Mouse (Mus musculus) T-helper 1 cell (primary cell): ENCODE measurements around the gene Klk11.

ENCODE experiments used
- in situ Hi-C: fragments of 300-600 bp; cut with MboI, MseI; formaldehyde crosslinking; loops from one replicate; pipeline ENCODE4 v1.15.1; 2025; ENCODE audit warnings: high pct_unique_total_duplicates

The Klk11 gene

DNA sequence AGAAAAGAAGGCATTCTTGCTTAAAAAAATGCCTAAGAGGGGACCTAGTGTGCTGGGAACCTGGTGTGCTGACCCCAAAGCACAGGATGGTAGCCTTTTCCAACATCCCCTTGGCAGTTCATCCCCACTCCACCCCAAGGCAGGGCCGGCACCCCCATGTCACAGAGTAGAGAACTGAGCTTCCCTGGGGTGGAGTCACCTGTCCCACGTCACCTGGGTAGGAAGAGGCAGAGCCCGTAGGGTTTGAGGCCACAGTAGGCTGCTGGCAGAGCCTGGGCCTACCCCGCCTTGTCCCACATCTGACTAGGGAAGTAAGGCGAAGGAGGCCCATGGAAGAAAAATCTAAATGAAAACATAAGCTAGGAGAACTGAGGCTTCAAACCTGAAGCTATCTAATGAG is at the start of gene Klk11:
TSS of gene Klk11 (plus strand) at position 241 of the 400 bp plus-strand sequence.
- in situ Hi-C loops = no loop called here

DNA sequence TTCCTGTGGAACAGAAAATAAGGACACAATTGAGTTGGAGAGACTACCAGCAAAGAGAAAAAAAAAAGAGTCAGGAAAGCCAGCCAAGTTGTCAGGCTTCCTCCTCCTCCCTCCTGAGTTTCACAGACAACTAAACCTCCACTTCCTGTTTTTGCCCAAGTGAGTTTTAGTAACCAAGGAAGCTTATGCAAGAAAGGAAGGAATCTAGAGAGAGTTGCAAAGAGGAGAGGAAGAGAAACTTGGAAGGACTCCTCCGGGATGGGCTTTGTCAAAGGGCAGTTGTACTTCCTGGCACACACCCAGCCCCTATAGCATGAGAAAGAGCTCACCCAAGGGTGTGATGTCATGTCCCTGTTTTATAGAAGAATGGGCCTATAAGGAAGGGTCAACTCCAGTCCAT is 26.6 kb upstream of the Klk11 start:
- in situ Hi-C loops = no loop called here

DNA sequence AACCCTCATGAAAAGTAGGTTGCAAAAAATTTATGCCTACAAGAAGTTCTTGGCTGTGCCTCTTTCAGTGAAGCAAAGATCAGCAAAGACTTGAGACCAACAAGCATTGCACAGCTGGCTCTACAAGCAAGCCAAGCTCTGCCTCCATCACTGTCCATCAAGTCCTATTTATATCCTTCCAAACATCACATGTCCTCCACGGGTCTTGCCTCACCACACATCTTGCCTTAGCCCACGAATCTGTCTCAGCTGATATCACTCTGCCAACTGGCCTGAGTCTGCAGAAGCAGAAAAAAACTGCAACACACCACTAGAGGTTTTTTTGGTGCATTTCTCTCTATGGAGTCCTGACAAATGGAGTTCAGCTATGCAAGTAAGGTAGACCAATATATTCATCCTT is 21.6 kb upstream of the Klk11 start:
- in situ Hi-C loops = no loop called here

DNA sequence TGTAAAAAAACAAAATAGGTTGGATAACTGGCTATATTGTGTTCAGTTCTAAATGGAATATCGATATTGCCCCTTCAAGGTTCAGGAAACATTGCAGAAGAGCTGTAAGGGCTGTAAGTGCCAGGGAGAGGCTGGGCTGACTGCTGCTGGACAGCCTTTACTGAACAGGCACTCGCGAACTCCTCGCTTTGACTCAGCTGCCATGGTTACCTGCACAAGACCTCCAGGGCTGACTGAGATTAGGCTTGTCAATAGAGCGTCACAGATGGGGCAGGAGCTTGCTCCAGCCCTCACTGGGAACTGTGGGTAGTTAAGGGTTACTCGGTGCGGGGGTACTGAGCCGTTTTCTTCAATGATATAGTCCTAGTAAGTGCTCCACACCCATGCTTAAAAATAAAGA is 7.9 kb upstream of the Klk11 start:
- in situ Hi-C loops = no loop called here

GRCm38 (mm10) chr7:43768597-43768996 is 5.8 kb upstream of the Klk11 start, which contains the start of gene Klk12:
Klk12 (plus strand) TSS chr7:43768897.
- in situ Hi-C loops = no loop called here

DNA sequence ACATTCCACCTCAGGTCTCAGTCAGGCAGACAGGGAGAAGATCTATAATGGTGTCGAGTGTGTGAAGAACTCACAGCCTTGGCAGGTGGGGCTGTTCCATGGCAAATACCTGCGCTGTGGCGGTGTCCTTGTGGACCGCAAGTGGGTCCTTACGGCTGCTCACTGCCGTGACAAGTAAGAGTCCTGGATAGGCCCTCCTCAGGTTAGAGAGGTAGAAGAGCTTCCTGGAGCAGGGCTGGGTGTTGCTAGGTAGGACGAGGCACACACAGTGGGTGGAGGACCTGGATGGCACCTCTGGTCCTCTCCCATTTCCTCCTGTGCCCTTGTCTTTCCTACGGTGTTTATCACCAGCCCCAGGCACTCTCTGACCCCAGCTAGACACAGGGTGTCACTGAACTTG is 4.8 kb upstream of the Klk11 start:
- in situ Hi-C loops = no loop called here

GRCm38 (mm10) chr7:43770701-43771100 is 3.7 kb upstream of the Klk11 start:
- in situ Hi-C loops = no loop called here

- in situ Hi-C loops = no loop called here
These were observed 2.5 kb upstream of the Klk11 start for GRCm38 (mm10) chr7:43771916-43772315.

- in situ Hi-C loops = no loop called here
These were observed 1.5 kb upstream of the Klk11 start for GRCm38 (mm10) chr7:43772901-43773300.

DNA sequence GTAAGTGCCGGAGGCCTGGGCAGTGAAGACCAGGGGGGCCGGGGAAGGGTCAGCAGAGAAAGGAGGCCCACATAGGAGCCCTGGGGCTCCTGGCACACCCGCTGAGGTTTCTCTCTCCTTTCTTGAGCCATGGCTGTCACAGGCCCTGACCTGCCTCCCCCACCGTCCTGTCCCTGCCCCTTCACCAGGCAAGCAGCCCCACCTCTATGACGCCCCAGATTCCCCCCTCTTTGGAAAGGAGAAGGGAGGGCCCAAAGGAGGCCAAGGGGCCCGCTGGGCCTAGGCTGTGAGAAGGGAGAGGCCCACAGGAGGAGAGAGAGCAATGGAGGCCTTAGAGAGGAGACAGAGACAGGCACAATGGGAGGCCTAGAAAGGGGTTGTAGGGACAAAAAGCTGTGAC is 398 bp downstream of the Klk11 start:
- in situ Hi-C loops = no loop called here

DNA sequence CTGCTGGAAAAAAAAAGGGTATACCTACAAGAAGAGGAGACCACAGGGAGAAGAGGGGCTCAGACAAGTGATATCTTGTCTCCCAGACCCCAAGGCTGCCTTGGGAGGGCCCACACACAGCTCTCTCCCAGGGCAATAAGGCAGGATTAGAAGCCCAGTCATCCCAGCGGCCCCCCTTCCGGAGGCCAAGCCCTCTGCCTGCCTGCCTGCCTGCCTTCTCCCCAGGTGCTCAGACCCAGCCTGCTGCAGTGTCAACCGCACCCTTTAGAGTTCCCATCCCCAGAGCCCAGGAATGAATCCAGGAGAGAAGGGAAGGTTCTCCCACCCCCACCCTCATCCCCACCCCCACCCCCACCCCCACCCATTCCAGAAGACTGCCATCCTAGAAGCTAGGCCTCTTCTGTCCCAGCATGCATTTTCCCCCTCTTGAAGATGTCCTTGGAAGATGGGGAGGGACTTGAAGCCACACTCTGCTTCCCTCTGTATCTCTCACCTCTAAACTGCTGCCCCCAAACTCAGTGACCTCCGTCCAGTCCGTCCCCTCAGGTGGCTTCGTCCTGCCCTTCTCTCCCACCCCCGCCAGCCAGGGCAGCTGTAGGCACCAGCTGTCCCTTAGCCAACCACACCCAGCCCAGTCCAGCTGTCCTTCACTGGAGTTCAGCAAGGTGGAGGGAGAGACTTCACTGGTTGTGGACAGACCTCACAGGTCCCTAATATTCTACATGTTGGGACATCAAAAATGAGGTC is 1.1 kb downstream of the Klk11 start:
- in situ Hi-C loops = no loop called here

DNA sequence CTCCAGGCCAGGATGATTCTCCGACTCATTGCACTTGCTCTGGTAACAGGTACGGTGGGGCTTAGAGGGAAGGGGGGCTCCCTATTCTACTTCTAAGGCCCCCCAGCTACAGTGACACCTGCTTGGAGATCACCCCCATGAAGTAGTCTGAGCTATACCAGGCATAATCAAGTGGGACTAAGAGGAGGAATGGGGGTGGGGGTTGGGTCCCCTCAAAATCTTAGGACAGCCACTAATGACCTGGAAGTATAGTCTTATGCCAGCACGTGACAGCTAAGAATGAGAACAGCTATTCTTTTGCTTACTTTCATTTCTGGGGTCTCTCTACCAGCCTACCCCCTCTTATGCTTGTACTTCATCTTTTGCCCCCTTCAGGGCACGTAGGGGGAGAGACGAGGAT is 2.1 kb downstream of the Klk11 start:
- in situ Hi-C loops = no loop called here

DNA sequence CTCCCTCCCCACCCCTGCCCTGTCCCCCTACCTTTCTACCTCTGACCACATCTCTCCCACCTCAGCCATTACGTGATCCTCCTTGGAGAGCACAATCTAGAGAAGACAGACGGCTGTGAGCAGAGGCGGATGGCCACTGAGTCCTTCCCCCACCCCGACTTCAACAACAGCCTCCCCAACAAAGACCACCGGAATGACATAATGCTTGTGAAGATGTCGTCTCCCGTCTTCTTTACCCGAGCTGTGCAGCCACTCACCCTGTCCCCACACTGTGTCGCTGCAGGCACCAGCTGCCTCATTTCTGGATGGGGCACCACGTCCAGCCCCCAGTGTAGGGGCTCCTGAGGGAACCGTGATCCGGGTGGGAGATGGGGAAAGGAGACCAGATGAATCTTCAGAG is 3.0 kb downstream of the Klk11 start:
- in situ Hi-C loops = no loop called here

DNA sequence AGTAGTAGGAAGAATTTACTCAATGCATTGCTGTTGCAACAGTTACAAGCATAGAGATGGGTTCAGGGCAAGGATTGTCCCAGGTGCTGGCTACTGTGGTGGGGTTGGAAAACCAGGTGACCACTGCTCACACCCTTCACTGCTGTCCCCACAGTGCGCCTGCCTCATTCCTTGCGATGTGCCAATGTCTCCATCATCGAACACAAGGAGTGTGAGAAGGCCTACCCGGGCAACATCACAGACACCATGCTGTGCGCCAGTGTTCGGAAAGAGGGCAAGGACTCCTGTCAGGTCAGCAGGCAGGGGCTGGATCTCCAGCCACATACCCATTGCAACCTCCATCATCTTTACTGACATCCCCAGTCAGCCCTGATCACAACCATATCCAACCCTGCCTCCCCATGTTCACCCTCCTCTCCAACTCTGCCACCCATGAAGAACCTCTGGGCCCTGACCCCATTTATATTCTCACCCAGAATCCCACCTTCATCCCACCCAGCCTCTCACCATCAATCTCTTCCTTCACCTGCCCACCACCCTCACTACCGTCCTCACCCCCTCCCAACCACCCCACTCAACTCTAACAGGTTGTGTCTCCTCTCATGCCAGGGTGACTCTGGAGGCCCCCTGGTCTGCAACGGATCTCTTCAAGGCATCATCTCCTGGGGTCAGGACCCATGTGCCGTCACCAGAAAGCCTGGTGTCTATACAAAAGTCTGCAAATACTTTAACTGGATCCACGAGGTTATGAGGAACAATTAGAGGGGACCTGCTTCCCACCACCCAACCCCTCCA is 4.0 kb downstream of the Klk11 start:
- in situ Hi-C loops = no loop called here

DNA sequence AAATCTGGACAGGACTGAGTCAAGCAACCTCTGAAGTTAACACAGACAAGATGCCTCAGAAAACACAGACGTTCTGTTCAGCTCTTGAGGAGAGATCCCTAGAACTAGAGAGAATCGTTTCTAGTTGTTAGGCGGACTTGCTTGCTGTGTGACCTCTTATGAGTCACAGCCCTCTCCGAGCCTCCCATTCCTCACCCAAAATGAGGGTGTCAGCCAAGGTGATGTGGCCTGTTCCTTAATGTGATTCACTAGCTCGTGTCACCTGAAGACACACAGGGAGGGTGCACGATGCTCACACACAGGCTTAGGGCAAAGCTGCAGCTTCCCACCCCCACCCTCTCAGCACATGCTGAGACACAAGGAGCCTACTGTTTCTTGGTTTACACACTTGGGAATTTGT is 5.8 kb downstream of the Klk11 start:
- in situ Hi-C loops = no loop called here

GRCm38 (mm10) chr7:43780746-43781145 is 6.3 kb downstream of the Klk11 start, which contains the start of gene Klk10:
Klk10 (plus strand) TSS chr7:43781035.
- in situ Hi-C loops = no loop called here

- in situ Hi-C loops = no loop called here
These were observed 7.1 kb downstream of the Klk11 start for GRCm38 (mm10) chr7:43781541-43781940.

- in situ Hi-C loops = no loop called here
These were observed 8.2 kb downstream of the Klk11 start for GRCm38 (mm10) chr7:43782275-43783265.

- in situ Hi-C loops = no loop called here
These were observed 10.9 kb downstream of the Klk11 start for GRCm38 (mm10) chr7:43785286-43785685.

- in situ Hi-C loops = no loop called here
These were observed 13.7 kb downstream of the Klk11 start for GRCm38 (mm10) chr7:43788096-43788495.

GRCm38 (mm10) chr7:43789295-43789694 is 14.9 kb downstream of the Klk11 start:
- in situ Hi-C loops = no loop called here

DNA sequence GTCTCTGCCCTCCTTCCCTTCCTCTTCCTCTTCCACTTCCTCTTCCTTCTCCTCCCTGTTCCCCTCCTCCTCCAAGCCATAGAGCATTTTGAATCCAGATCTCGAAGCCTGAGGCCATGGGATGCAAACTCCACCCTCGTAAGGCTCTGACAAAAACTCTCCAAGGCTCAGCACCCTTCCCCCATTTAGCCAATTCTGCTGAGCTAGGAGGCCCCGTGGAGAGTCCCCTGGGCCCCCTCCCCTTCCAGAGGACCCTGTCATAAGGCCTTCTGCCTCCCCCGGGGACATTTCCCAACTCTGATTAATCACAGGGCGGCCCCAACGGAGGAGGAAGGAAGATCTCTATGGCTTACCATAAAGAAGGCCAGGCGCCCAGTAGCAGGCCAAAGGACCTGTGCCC is 17.2 kb downstream of the Klk11 start, which contains the start of gene Klk9:
TSS of gene Klk9 (plus strand) at position 301 of the 400 bp plus-strand sequence.
- in situ Hi-C loops = no loop called here
